Mouse (Mus musculus): Measurements from ENCODE around the gene B3galt1.

DNA sequence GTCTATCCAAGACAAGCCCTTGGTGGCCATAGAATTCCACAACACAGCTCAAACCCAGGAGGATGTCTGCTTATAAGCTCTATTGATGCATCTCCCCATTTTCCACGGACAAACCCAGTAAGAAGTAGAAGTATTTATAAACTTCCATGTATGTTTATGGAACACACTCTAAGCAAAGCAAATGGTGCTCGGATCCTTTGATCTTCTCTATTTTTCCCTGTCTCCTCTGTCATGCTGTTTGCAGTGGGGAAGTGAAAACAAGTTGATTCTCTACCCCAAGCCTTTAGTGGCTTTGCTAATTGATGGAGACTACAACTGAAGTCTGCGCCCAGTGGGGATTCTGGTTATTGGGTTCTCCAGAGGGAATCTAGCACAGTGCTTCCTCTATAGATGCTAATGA lies 89.2 kb downstream of the B3galt1 start:
- TF ChIP-seq CTCF (conservative IDR thresholded peaks at IDR 0.05; ENCODE audit: low read length) (no peak), NANOG (IDR thresholded peaks at IDR 0.05; ENCODE audit: borderline replicate concordance, low read length) (no peak)
